12 mouse cellular contexts compared by ENCODE assay signal in the genomic region with DNA sequence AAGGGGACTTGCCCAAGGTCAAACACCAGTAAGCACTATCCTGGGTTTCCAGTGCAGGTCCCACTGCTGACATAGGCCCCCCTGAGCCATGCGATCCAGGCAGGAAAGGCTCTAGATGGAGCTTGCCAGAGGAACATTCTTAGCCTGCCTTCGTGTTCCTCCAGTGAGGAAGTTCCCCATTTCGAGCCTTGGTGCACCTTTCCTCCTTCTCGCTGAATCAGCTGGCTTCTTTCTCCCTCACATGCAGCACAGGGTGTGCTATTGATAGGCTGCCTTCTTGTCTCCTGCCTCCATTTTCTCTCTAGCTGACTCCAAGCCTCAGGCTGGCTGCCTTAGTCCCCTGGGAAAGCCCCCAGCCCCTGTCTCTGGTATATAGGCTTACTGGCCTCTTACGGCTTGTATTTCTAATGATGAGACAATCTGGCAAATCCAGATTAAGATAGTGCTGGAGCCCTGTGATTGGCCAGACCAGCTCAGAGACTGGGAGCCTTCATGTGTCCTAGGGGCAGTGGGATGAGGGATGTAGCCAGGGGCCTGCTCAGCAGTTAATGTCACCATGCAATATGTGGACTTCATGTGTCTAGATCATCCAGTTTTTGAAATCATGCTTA. TPM values are rescaled to one million over a fixed set of nuclear protein-coding genes. Genes with fewer than 3 reads are reported as not detected.
A peak's percentile ranks its signal among the peaks of the same experiment; 100 is the strongest.
DNase-seq lines count a peak whose midpoint lies in the region; ATAC-seq and TF ChIP-seq lines count a peak whose summit lies in the region.
"Had no signal": no experiment of that assay in that cellular context is flagged by ENCODE, and none has a peak within 500 bp of the region (broad histone marks: within the 10 kb centered on the region; RNA-seq: fewer than 3 reads in every experiment).

No protein-coding gene starts in this region.

- H3K36me3 ChIP-seq in forebrain, embryonic 13.5 days (ENCODE audit: poor library complexity, severe bottlenecking) = peaks cover 14% of the 10 kb centered on the region
- peaks cover 19% of the 10 kb centered on the region for H3K36me3 ChIP-seq in limb, embryonic 12.5 days
- peaks cover 15% of the 10 kb centered on the region for H3K36me3 ChIP-seq in neural tube, embryonic 13.5 days
- 0 out of 2 replicates have a peak, but pooled peaks cover 3% of the 10 kb centered on the region for H3K36me3 ChIP-seq in intestine, postnatal 0 days (ENCODE audit: control insufficient read depth, insufficient read depth)

- peaks cover 68% of the 10 kb centered on the region for H3K4me1 ChIP-seq in forebrain, embryonic 13.5 days
- peaks cover 34% of the 10 kb centered on the region for H3K4me1 ChIP-seq in limb, embryonic 12.5 days (replicated peaks)
- H3K4me1 ChIP-seq in neural tube, embryonic 13.5 days (replicated peaks) = peaks cover 71% of the 10 kb centered on the region
- no peaks in the 10 kb centered on the region for H3K4me1 ChIP-seq in intestine, postnatal 0 days (replicated peaks; ENCODE audit: control insufficient read depth, insufficient read depth, low read length)

- H3K4me2 ChIP-seq in forebrain, embryonic 13.5 days = peak overlapping the region; percentile 75
- peak overlapping the region; percentile 93; the same call in 1 of the 2 replicates for H3K4me2 ChIP-seq in limb, embryonic 12.5 days
- peak overlapping the region; percentile 77 for H3K4me2 ChIP-seq in neural tube, embryonic 13.5 days
- H3K4me2 ChIP-seq in intestine, postnatal 0 days (replicated peaks; ENCODE audit: low read depth) = no peak overlapping the region

- TF ChIP-seq CTCF in left cerebral cortex, adult 2 months (IDR thresholded peaks at IDR 0.05) = no peak
- no peak for TF ChIP-seq CTCF in intestine, postnatal 0 days (IDR thresholded peaks at IDR 0.05; ENCODE audit: low read depth)

- WGBS in forebrain, embryonic 13.5 days = 56% methylated on average over 5 of the region's 5 CpGs
- 80% methylated on average over 5 of the region's 5 CpGs for WGBS in limb, embryonic 12.5 days
- 60% methylated on average over 5 of the region's 5 CpGs for WGBS in neural tube, embryonic 13.5 days
- WGBS in intestine, postnatal 0 days = 74% methylated on average over 5 of the region's 5 CpGs

- intact Hi-C loops in left cerebral cortex, adult 2 months (cut with DNase I) = loop anchor here (2.0 kb wide), 1 partner anchor 21 kb away; a partner anchor contains a TSS
- intact Hi-C loops in left cerebral cortex, postnatal 10 days (cut with DNase I) = no loop called here

- peak overlapping the region; percentile 89 for H3K9ac ChIP-seq in forebrain, embryonic 13.5 days
- H3K9ac ChIP-seq in limb, embryonic 12.5 days (replicated peaks) = no peak overlapping the region
- H3K9ac ChIP-seq in neural tube, embryonic 13.5 days = peak overlapping the region; percentile 92
- no peak overlapping the region for H3K9ac ChIP-seq in intestine, postnatal 0 days (ENCODE audit: low read depth, low read length)
- H3K9ac ChIP-seq: intestine, embryonic 15.5 days had no signal

- ATAC-seq in forebrain, embryonic 13.5 days = no peak
- no peak for ATAC-seq in limb, embryonic 12.5 days (ENCODE audit: insufficient number of reproducible peaks, insufficient read depth, low FRiP score, low TSS enrichment, low read depth)
- ATAC-seq in neural tube, embryonic 13.5 days (ENCODE audit: low read depth) = no peak
- no peak for ATAC-seq in intestine, postnatal 0 days
- ATAC-seq: intestine, embryonic 15.5 days had no signal

- no peaks in the 10 kb centered on the region for H3K9me3 ChIP-seq in forebrain, embryonic 13.5 days (replicated peaks)
- H3K9me3 ChIP-seq in limb, embryonic 12.5 days = no peaks in the 10 kb centered on the region
- no peaks in the 10 kb centered on the region for H3K9me3 ChIP-seq in neural tube, embryonic 13.5 days
- no peaks in the 10 kb centered on the region for H3K9me3 ChIP-seq in intestine, postnatal 0 days (ENCODE audit: control insufficient read depth)
- H3K9me3 ChIP-seq: intestine, embryonic 15.5 days had no signal

- no peak for DNase-seq in left cerebral cortex, adult 2 months (ENCODE audit: extremely low spot score in 1 of 2, low spot score in 2 of 2)
- no peak for DNase-seq in left cerebral cortex, postnatal 10 days (ENCODE audit: extremely low spot score in 1 of 2, low spot score in 2 of 2)
- DNase-seq in heart, adult 8-10 months (ENCODE audit: low spot score) = no peak
- DNase-seq in thymus, postnatal 14 days = no peak
- DNase-seq: B cell, adult 2 months; lung, adult 2 months had no signal

- H3K4me3 ChIP-seq in left cerebral cortex, adult 2 months = peak overlapping the region; percentile 94
- peak overlapping the region; percentile 68 for H3K4me3 ChIP-seq in forebrain, embryonic 13.5 days
- no peak overlapping the region for H3K4me3 ChIP-seq in limb, embryonic 12.5 days (replicated peaks)
- peak overlapping the region; percentile 80 for H3K4me3 ChIP-seq in neural tube, embryonic 13.5 days
- no peak overlapping the region for H3K4me3 ChIP-seq in intestine, postnatal 0 days (ENCODE audit: low read depth, low read length)
- H3K4me3 ChIP-seq: intestine, embryonic 15.5 days had no signal

- H3K27ac ChIP-seq in left cerebral cortex, adult 2 months = peak overlapping the region; percentile 99
- H3K27ac ChIP-seq in forebrain, embryonic 13.5 days = peak overlapping the region; percentile 98
- 0 out of 2 replicates have a peak overlapping the region, but pooled peaks have one; percentile 19 for H3K27ac ChIP-seq in limb, embryonic 12.5 days
- H3K27ac ChIP-seq in neural tube, embryonic 13.5 days (replicated peaks) = peak overlapping the region; percentile 98
- no peak overlapping the region for H3K27ac ChIP-seq in intestine, postnatal 0 days (ENCODE audit: low read depth, low read length)
- H3K27ac ChIP-seq: intestine, embryonic 15.5 days had no signal

- no peaks in the 10 kb centered on the region for H3K27me3 ChIP-seq in forebrain, embryonic 13.5 days
- H3K27me3 ChIP-seq in limb, embryonic 12.5 days = no peaks in the 10 kb centered on the region
- peaks cover 9% of the 10 kb centered on the region; the same call in 1 of the 2 replicates for H3K27me3 ChIP-seq in neural tube, embryonic 13.5 days
- peaks cover 16% of the 10 kb centered on the region; the same call in 1 of the 2 replicates for H3K27me3 ChIP-seq in intestine, postnatal 0 days (replicated peaks; ENCODE audit: control insufficient read depth, insufficient read depth, low read length)
- H3K27me3 ChIP-seq: intestine, embryonic 15.5 days had no signal

RNA-seq across cellular contexts. Expression of a gene that starts 1.9 kb away (rescaled TPM):
- 10 to 100 TPM; 77.6 to 80.2 TPM for total RNA-seq in left cerebral cortex, adult 2 months (2021)
- total RNA-seq in left cerebral cortex, postnatal 10 days (2021) = 100 to 1,000 TPM in 1 of 2 experiments, 10 to 100 TPM in 1; 91.9 to 103 TPM
- 1.6 and 2.2 TPM in 2 replicates for polyA plus RNA-seq in forebrain, embryonic 13.5 days (2015; fragmentation: Nextera tagmentation; extraction: Ambion mirVana)
- polyA plus RNA-seq in limb, embryonic 12.5 days (2016; fragmentation: Nextera tagmentation; extraction: Ambion mirVana) = 0.67 and 1.1 TPM in 2 replicates
- 2.5 and 3.1 TPM in 2 replicates for polyA plus RNA-seq in neural tube, embryonic 13.5 days (2015; fragmentation: Nextera tagmentation; extraction: Ambion mirVana)
- total RNA-seq in heart, adult 8-10 months (2022) = 1 to 10 TPM in 1 of 4 experiments, under 1 TPM in 3; 0.44 to 1.2 (median 0.65) TPM
- polyA plus RNA-seq in intestine, postnatal 0 days (2015; fragmentation: Nextera tagmentation; extraction: Ambion mirVana) = 0.14 and 0.27 TPM in 2 replicates

RNA-seq across cellular contexts. Expression of a gene that starts 21.1 kb away (rescaled TPM):
- total RNA-seq in left cerebral cortex, adult 2 months (2021) = 10 to 100 TPM; 61.2 to 66.2 TPM
- total RNA-seq in left cerebral cortex, postnatal 10 days (2021) = 10 to 100 TPM; 70.6 to 73.0 TPM
- 24.9 and 26.9 TPM in 2 replicates for polyA plus RNA-seq in forebrain, embryonic 13.5 days (2015; fragmentation: Nextera tagmentation; extraction: Ambion mirVana)
- 66.6 and 69.1 TPM in 2 replicates for polyA plus RNA-seq in limb, embryonic 12.5 days (2016; fragmentation: Nextera tagmentation; extraction: Ambion mirVana)
- polyA plus RNA-seq in neural tube, embryonic 13.5 days (2015; fragmentation: Nextera tagmentation; extraction: Ambion mirVana) = 35.7 and 38.5 TPM in 2 replicates
- 10 to 100 TPM; 14.9 to 19.0 (median 16.6) TPM for total RNA-seq in heart, adult 8-10 months (2022)
- 10.5 and 11.4 TPM in 2 replicates for polyA plus RNA-seq in intestine, postnatal 0 days (2015; fragmentation: Nextera tagmentation; extraction: Ambion mirVana)

RNA-seq across cellular contexts. Expression of a gene that starts 22.0 kb away (rescaled TPM):
- 100 to 1,000 TPM; 303 to 325 TPM for total RNA-seq in left cerebral cortex, adult 2 months (2021)
- total RNA-seq in left cerebral cortex, postnatal 10 days (2021) = 100 to 1,000 TPM; 350 to 366 TPM
- 639 and 641 TPM in 2 replicates for polyA plus RNA-seq in forebrain, embryonic 13.5 days (2015; fragmentation: Nextera tagmentation; extraction: Ambion mirVana)
- 361 and 375 TPM in 2 replicates for polyA plus RNA-seq in limb, embryonic 12.5 days (2016; fragmentation: Nextera tagmentation; extraction: Ambion mirVana)
- 574 and 615 TPM in 2 replicates for polyA plus RNA-seq in neural tube, embryonic 13.5 days (2015; fragmentation: Nextera tagmentation; extraction: Ambion mirVana)
- total RNA-seq in heart, adult 8-10 months (2022) = 1 to 10 TPM; 3.8 to 6.4 (median 5.1) TPM
- 31.3 and 34.8 TPM in 2 replicates for polyA plus RNA-seq in intestine, postnatal 0 days (2015; fragmentation: Nextera tagmentation; extraction: Ambion mirVana)

RNA-seq across cellular contexts. Expression of a gene that starts 39.3 kb away (rescaled TPM):
- 1 to 10 TPM in 1 of 2 experiments, under 1 TPM in 1; 0.95 to 1.3 TPM for total RNA-seq in left cerebral cortex, adult 2 months (2021)
- under 1 TPM; 0.58 to 0.87 TPM for total RNA-seq in left cerebral cortex, postnatal 10 days (2021)
- polyA plus RNA-seq in forebrain, embryonic 13.5 days (2015; fragmentation: Nextera tagmentation; extraction: Ambion mirVana) = not detected in 2 replicates
- polyA plus RNA-seq in limb, embryonic 12.5 days (2016; fragmentation: Nextera tagmentation; extraction: Ambion mirVana) = 0.18 TPM in 1 of 2 replicates, not detected in the other
- 0.25 TPM in 1 of 2 replicates, not detected in the other for polyA plus RNA-seq in neural tube, embryonic 13.5 days (2015; fragmentation: Nextera tagmentation; extraction: Ambion mirVana)
- not detected for total RNA-seq in heart, adult 8-10 months (2022)
- polyA plus RNA-seq in intestine, postnatal 0 days (2015; fragmentation: Nextera tagmentation; extraction: Ambion mirVana) = 1.2 and 2.3 TPM in 2 replicates
- total RNA-seq: gastrocnemius, adult 8-10 months had no signal

RNA-seq across cellular contexts. Expression of a gene that starts 47.5 kb away (rescaled TPM):
- 100 to 1,000 TPM in 1 of 2 experiments, 10 to 100 TPM in 1; 94.9 to 114 TPM for total RNA-seq in left cerebral cortex, adult 2 months (2021)
- total RNA-seq in left cerebral cortex, postnatal 10 days (2021) = 10 to 100 TPM; 60.1 to 61.4 TPM
- polyA plus RNA-seq in forebrain, embryonic 13.5 days (2015; fragmentation: Nextera tagmentation; extraction: Ambion mirVana) = 152 and 157 TPM in 2 replicates
- 154 and 158 TPM in 2 replicates for polyA plus RNA-seq in limb, embryonic 12.5 days (2016; fragmentation: Nextera tagmentation; extraction: Ambion mirVana)
- 155 and 167 TPM in 2 replicates for polyA plus RNA-seq in neural tube, embryonic 13.5 days (2015; fragmentation: Nextera tagmentation; extraction: Ambion mirVana)
- 10 to 100 TPM; 38.4 to 49.4 (median 49.0) TPM for total RNA-seq in heart, adult 8-10 months (2022)
- 131 and 142 TPM in 2 replicates for polyA plus RNA-seq in intestine, postnatal 0 days (2015; fragmentation: Nextera tagmentation; extraction: Ambion mirVana)

Comparison
In these comparisons a context has a peak if more than half of its experiments do, and no peak if none do; other contexts are left out.
1. H3K4me3 ChIP-seq: peak in left cerebral cortex, adult 2 months (single experiment), forebrain, embryonic 13.5 days (single experiment) and neural tube, embryonic 13.5 days (single experiment); none in limb, embryonic 12.5 days (single experiment) and intestine, postnatal 0 days (single experiment).
2. H3K9ac ChIP-seq: peak in forebrain, embryonic 13.5 days (single experiment) and neural tube, embryonic 13.5 days (single experiment); none in limb, embryonic 12.5 days (single experiment) and intestine, postnatal 0 days (single experiment).
3. RNA of a gene that starts 22.0 kb away (polyA plus RNA-seq): 639 to 641 TPM in forebrain, embryonic 13.5 days, 574 to 615 TPM in neural tube, embryonic 13.5 days and 361 to 375 TPM in limb, embryonic 12.5 days; 31.3 to 34.8 TPM in intestine, postnatal 0 days; every median in the first group is over 10 times any median in the second.